Mouse (Mus musculus): ENCODE results near the gene Mdm2.
A peak's percentile ranks its signal among the peaks of the same experiment; 100 is the strongest.

The Mdm2 gene

GRCm38 (mm10) chr10:117656662-117656962, 53.9 kb downstream of the Mdm2 start:
- DNase-seq (ENCODE audit: low spot score in 2 of 2) = no peak

- no peak for DNase-seq (ENCODE audit: low spot score in 2 of 2)
These were observed 54.5 kb downstream of the Mdm2 start for GRCm38 (mm10) chr10:117655908-117656661.

GRCm38 (mm10) chr10:117655460-117655859, 55.1 kb downstream of the Mdm2 start:
- DNase-seq (ENCODE audit: low spot score in 2 of 2) = no peak

- no peak for DNase-seq (ENCODE audit: low spot score in 2 of 2)
These were observed 55.9 kb downstream of the Mdm2 start for GRCm38 (mm10) chr10:117654576-117655123.

DNA sequence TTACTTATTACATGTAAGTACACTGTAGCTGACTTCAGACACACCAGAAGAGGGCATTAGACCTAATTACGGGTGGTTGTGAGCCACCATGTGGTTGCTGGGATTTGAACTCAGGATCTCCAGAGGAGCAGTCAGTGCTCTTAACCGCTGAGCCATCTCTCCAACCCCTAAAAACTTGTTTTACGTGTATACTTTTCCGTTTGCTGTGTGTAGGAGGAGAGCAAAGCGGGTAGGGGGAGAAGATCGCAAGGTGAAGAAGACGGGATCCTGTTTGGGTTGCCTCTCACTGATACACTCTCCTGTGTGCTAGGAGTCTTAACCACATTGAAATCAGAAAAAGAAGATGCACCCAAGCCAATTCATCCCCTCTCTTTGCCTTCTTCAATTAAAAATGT, 56.8 kb downstream of the Mdm2 start:
- no peak for DNase-seq (ENCODE audit: low spot score in 2 of 2)

- no peak for DNase-seq (ENCODE audit: low spot score in 2 of 2)
These were observed 57.4 kb downstream of the Mdm2 start for GRCm38 (mm10) chr10:117652930-117653778.

DNA sequence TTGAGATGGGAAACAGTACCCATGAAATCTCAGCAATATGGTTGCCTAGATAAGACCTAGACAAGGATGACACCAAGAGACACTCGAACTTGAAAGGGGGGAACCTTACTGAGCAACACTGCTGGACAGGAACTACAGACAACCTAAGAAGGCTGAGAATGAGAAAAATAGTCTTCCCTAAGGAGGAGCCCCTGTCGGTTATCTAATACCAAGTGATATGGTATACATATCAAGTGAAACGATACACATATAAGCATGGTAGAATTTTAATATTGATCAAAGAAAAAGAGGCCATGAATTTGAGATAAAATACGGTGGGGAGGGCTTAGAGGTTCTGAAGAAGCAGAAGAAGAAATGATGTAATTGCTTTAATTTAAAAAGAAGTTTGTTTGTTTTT, 58.2 kb downstream of the Mdm2 start:
- no peak for DNase-seq (ENCODE audit: low spot score in 2 of 2)

DNA sequence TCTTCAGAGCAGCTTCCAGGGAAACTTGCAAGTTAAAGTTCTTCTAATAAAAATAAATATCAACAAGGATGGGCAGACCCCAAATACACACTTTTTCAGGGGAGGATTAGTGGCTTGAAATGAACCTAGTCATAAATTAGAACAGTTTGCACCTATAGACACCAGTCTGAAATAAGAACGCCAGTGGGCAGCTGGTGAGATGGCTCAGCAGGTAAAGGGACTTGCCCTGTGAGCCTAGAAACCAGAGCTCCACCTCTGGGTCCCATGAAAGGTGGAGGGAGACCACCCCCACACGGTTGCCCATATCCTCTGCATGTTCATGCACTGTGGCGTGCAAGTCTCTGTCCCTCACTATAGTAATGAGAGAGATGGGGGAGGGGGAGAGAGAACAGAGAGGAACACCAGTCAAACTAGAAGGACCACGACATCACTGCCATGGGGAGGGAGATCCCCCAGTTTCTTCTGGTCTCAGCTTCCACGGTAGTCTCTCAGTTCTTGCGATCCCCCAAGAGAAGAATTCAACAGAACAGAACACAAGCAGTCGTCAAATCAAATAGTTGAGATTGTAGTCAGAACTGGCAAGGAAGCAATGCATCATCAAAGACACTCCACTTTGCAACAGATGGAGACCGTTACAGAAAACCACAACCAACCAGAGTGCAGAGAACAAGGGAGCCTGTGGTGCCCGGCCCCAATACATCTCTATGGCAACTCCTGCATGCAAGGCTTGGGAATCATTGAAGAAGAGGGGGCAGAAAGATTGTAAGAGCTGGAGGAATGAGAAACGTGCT, 58.8 kb downstream of the Mdm2 start:
- no peak for DNase-seq (ENCODE audit: low spot score in 2 of 2)

GRCm38 (mm10) chr10:117650725-117651124, 59.8 kb downstream of the Mdm2 start:
- DNase-seq (ENCODE audit: low spot score in 2 of 2) = no peak

- no peak for DNase-seq (ENCODE audit: low spot score in 2 of 2)
These were observed 60.4 kb downstream of the Mdm2 start for GRCm38 (mm10) chr10:117650042-117650655.

GRCm38 (mm10) chr10:117649292-117650041, 61.1 kb downstream of the Mdm2 start:
- no peak for DNase-seq (ENCODE audit: low spot score in 2 of 2)

GRCm38 (mm10) chr10:117648643-117649042, 61.9 kb downstream of the Mdm2 start:
- DNase-seq (ENCODE audit: low spot score in 2 of 2) = no peak

GRCm38 (mm10) chr10:117647964-117648472, 62.5 kb downstream of the Mdm2 start:
- DNase-seq (ENCODE audit: low spot score in 2 of 2) = no peak

GRCm38 (mm10) chr10:117647158-117647505, 63.4 kb downstream of the Mdm2 start:
- DNase-seq (ENCODE audit: low spot score in 2 of 2) = peak; percentile 72 to 73

DNA sequence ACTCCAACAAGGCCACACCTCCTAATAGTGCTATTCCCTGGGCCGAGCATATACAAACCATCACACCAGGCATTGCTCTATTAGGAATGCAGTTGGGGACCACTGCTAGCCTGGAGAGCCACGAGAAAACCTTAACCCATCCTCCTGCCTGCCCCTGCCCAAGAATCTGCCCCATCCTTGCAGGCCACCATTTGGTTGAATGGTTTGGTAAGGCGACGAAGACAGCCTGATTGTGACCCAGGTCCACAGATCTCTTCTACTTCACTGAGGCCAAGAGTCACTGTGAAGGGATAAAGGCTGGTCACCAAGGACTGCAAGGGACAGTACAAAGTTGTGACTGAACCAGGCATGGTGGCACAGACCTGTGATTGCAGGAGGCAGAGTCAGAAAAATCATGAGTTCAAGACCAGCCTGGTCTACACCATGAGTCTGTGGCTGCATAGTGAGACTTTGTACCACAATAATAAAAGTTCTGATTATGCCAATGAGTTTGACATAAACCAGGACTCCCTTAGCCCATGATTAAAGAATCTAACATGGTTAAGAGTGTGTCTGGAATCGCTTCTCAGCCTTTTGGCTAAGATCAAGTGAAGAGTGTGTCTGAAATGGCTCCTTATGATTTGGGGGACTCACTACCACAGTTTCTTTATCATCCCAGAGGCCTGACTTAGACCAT, 63.9 kb downstream of the Mdm2 start:
- DNase-seq (ENCODE audit: low spot score in 2 of 2) = no peak

DNA sequence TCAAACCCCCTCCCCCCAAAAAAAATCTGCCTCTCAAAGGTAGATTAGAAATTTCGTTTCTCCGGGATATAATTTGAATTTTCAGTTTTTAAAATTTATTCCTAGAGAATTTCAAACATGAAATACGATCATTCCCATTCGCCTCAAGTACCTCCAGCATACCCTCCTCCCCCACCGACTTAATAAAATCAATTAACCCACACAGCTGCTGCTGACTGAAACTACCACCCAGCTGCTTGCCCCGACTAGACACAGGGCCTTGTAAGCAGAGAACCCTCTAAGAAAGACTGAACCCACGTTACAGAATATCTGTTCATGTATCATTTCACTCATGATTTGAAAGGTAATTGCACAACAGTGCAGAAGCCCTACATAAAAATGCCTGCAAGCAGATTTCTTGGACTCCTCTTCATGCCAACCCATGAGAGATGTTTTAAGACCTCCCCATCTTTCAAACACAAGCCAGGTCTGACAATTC, 65.0 kb downstream of the Mdm2 start:
- DNase-seq (ENCODE audit: low spot score in 2 of 2) = no peak

GRCm38 (mm10) chr10:117644828-117645227, 65.7 kb downstream of the Mdm2 start:
- no peak for DNase-seq (ENCODE audit: low spot score in 2 of 2)

DNA sequence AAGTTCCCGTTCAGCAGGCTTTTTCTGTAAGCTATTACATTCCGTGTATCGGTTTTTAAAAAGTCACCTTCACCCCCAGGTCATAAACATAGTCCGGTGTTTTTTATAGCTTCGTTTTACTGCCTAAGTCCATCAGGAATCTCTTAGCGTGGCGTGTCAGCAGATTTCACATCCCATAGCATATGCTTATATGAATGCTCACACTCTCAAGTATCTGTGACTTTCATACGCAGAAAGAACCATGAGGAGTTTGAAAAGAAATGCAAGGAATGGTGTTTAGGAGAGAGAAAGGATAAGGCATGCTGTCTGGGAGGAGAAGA, 66.2 kb downstream of the Mdm2 start:
- DNase-seq (ENCODE audit: low spot score in 2 of 2) = no peak

DNA sequence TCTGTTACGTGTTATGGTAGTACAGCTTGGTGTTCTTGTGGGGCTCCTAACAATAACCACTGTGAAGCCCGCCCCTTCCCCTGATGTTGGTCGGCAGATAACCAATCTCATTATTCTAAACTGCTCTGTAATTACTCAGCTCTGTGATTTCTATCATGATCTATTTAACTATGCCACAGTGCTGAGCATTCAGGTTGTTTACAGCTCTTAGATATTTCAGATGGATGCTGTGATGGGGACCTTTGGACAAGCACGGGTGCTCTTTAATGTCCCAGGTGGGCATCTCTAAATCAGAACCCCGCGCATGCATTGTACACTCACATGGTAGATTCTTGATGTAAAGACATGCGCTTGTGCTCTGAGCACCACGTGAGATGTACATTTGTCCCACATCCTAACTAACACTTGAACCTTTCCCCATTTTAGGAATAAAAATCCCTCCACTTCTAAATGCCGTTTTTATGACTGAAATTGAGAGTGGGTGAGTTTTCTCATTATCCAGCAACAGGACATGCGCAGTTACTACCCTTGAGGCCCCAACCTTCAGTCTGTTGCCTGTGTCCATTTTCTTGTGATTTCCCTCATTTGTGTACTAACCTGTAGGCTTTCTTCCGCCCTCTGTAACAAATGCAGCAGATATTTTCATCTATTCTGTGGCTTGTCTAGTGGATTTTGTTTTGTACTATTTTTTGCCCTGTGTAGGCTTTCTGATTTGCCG, 66.7 kb downstream of the Mdm2 start:
- DNase-seq (ENCODE audit: low spot score in 2 of 2) = no peak

GRCm38 (mm10) chr10:117643302-117643701, 67.3 kb downstream of the Mdm2 start:
- no peak for DNase-seq (ENCODE audit: low spot score in 2 of 2)

Measured in right cerebral cortex, adult 2 months (tissue).